Mouse (Mus musculus) ovary, adult 18-20 months (tissue): Measurements from ENCODE around the gene Arl13b.

Experiments used
- DNase-seq: peaks from one replicate; pipeline ENCODE4 v3.0.0; 2022; ENCODE audit warnings: low spot score, mixed read lengths

The Arl13b gene

GRCm38 (mm10) chr16:62846498-62847312 is at the start of gene Arl13b:
Gene Arl13b (minus strand): TSS chr16:62847040.
- peak; percentile 95 for DNase-seq

- DNase-seq = no peak
These were observed 49.0 kb upstream of the Arl13b start for GRCm38 (mm10) chr16:62895824-62896223.

GRCm38 (mm10) chr16:62874065-62874464 is 27.2 kb upstream of the Arl13b start:
- DNase-seq = no peak

- no peak for DNase-seq
These were observed 26.3 kb upstream of the Arl13b start for GRCm38 (mm10) chr16:62873180-62873579.

- DNase-seq = peak; percentile 17
These were observed 25.9 kb upstream of the Arl13b start for GRCm38 (mm10) chr16:62872688-62873117.

GRCm38 (mm10) chr16:62861455-62861854 is 14.6 kb upstream of the Arl13b start:
- DNase-seq = no peak

- no peak for DNase-seq
These were observed 13.3 kb upstream of the Arl13b start for GRCm38 (mm10) chr16:62860140-62860539.

GRCm38 (mm10) chr16:62858018-62858417 is 11.2 kb upstream of the Arl13b start:
- no peak for DNase-seq

- DNase-seq = no peak
These were observed 10.7 kb upstream of the Arl13b start for GRCm38 (mm10) chr16:62857498-62857897.

- no peak for DNase-seq
These were observed 9.4 kb upstream of the Arl13b start for GRCm38 (mm10) chr16:62856273-62856672.

GRCm38 (mm10) chr16:62855385-62855784 is 8.5 kb upstream of the Arl13b start:
- DNase-seq = peak; percentile 21

GRCm38 (mm10) chr16:62854191-62855068 is 7.6 kb upstream of the Arl13b start, which contains the start of gene Pros1:
Gene Pros1 (plus strand): TSS chr16:62854307.
- DNase-seq = peak; percentile 54

GRCm38 (mm10) chr16:62853611-62854126 is 6.8 kb upstream of the Arl13b start:
- DNase-seq = no peak

GRCm38 (mm10) chr16:62852464-62853252 is 5.8 kb upstream of the Arl13b start:
- no peak for DNase-seq

- no peak for DNase-seq
These were observed 1.5 kb downstream of the Arl13b start for GRCm38 (mm10) chr16:62845341-62845740.

- DNase-seq = no peak
These were observed 12.7 kb downstream of the Arl13b start for GRCm38 (mm10) chr16:62834016-62834735.

- DNase-seq = no peak
These were observed 14.4 kb downstream of the Arl13b start for GRCm38 (mm10) chr16:62832481-62832880.

GRCm38 (mm10) chr16:62832027-62832426 is 14.8 kb downstream of the Arl13b start:
- DNase-seq = no peak

GRCm38 (mm10) chr16:62826156-62827001 is 20.5 kb downstream of the Arl13b start:
- DNase-seq = no peak

- DNase-seq = no peak
These were observed 24.4 kb downstream of the Arl13b start for GRCm38 (mm10) chr16:62822472-62822871.
